ENCODE assay signal across 12 mouse cellular contexts in the genomic region with DNA sequence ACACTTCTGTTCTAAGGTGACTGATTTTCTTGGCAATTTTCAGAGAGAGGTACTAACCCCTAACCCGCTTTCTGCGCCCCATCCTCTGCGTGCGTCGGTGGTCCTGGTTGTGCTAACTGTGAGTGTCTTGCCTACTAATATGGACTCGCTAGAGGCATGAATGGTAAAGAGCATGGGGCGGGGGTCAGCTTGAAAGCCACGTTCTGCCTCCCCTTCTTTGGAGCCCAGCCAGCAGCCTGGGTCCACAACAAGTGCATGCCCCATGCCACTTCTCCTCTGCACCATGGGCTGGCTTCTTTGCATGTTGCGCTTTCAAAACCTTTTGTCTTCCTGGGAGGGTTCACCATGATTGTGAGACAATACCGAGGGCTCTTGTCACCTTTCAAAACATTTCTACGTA.
DNase-seq lines count a peak whose midpoint lies in the region; ATAC-seq lines count a peak whose summit lies in the region.
"Had no signal": no experiment of that assay in that cellular context is flagged by ENCODE, and none has a peak within 500 bp of the region (broad histone marks: within the 10 kb centered on the region; RNA-seq: fewer than 3 reads in every experiment).

No protein-coding gene starts in this region.

- 80% methylated on average over 11 of the region's 11 CpGs for WGBS in heart, embryonic 11.5 days (ENCODE audit: insufficient replicate concordance)
- 83% methylated on average over 11 of the region's 11 CpGs for WGBS in kidney, embryonic 16.5 days
- WGBS in forebrain, embryonic 16.5 days = 32% methylated on average over 11 of the region's 11 CpGs

- intact Hi-C loops in heart, postnatal 10 days (cut with DNase I) = no loop called here

- no peak overlapping the region for H3K4me3 ChIP-seq in heart, embryonic 11.5 days (ENCODE audit: low read depth, low read length)
- no peak overlapping the region for H3K4me3 ChIP-seq in kidney, embryonic 16.5 days (ENCODE audit: low read length)
- H3K4me3 ChIP-seq in forebrain, embryonic 16.5 days (replicated peaks; ENCODE audit: low read length) = no peak overlapping the region
- H3K4me3 ChIP-seq: limb, embryonic 12.5 days; neural tube, embryonic 13.5 days had no signal

- peaks cover 33% of the 10 kb centered on the region for H3K36me3 ChIP-seq in heart, embryonic 11.5 days (ENCODE audit: control insufficient read depth, insufficient read depth, low read length)
- H3K36me3 ChIP-seq in kidney, embryonic 16.5 days (ENCODE audit: insufficient read depth, low read length) = no peaks in the 10 kb centered on the region
- H3K36me3 ChIP-seq in forebrain, embryonic 16.5 days (ENCODE audit: control insufficient read depth, insufficient read depth) = no peaks in the 10 kb centered on the region
- H3K36me3 ChIP-seq: limb, embryonic 12.5 days; neural tube, embryonic 13.5 days had no signal

- H3K4me2 ChIP-seq in heart, embryonic 11.5 days = no peak overlapping the region
- H3K4me2 ChIP-seq in kidney, embryonic 16.5 days (replicated peaks; ENCODE audit: low read depth, low read length) = no peak overlapping the region
- no peak overlapping the region for H3K4me2 ChIP-seq in forebrain, embryonic 16.5 days (ENCODE audit: low read length)
- H3K4me2 ChIP-seq: neural tube, embryonic 13.5 days had no signal

- H3K9me3 ChIP-seq in heart, embryonic 11.5 days (replicated peaks; ENCODE audit: control insufficient read depth, low read length) = no peaks in the 10 kb centered on the region
- H3K9me3 ChIP-seq in kidney, embryonic 16.5 days (ENCODE audit: low read length) = no peaks in the 10 kb centered on the region
- no peaks in the 10 kb centered on the region for H3K9me3 ChIP-seq in forebrain, embryonic 16.5 days (ENCODE audit: control insufficient read depth, low read length)
- H3K9me3 ChIP-seq: limb, embryonic 12.5 days; neural tube, embryonic 13.5 days had no signal

- no peak for ATAC-seq in heart, embryonic 11.5 days (replicated peaks; ENCODE audit: insufficient number of reproducible peaks, low FRiP score, low TSS enrichment)
- no peak for ATAC-seq in kidney, embryonic 16.5 days (ENCODE audit: low FRiP score, low TSS enrichment)
- 0 out of 2 replicates have a peak, but pooled peaks have one; percentile 22 for ATAC-seq in forebrain, embryonic 16.5 days

- no peaks in the 10 kb centered on the region for H3K27me3 ChIP-seq in heart, embryonic 11.5 days (ENCODE audit: control insufficient read depth, insufficient read depth, low read length)
- no peaks in the 10 kb centered on the region for H3K27me3 ChIP-seq in kidney, embryonic 16.5 days (ENCODE audit: insufficient read depth, low read length)
- H3K27me3 ChIP-seq in forebrain, embryonic 16.5 days (replicated peaks; ENCODE audit: control insufficient read depth, insufficient read depth, low read length) = no peaks in the 10 kb centered on the region
- H3K27me3 ChIP-seq: limb, embryonic 12.5 days; neural tube, embryonic 13.5 days had no signal

- no peak for DNase-seq in heart, postnatal 10 days
- no peak for DNase-seq in kidney, postnatal 36 days
- DNase-seq in ZHBTc4 (ENCODE audit: low read depth, low spot score) = peak; percentile 19
- no peak for DNase-seq in gastrocnemius, postnatal 4 days (ENCODE audit: low spot score in 2 of 2)
- no peak for DNase-seq in thymus, postnatal 10 days (ENCODE audit: low spot score in 2 of 2)
- DNase-seq: layer of hippocampus, postnatal 36 days had no signal

- H3K27ac ChIP-seq in heart, embryonic 11.5 days (ENCODE audit: low read depth, low read length) = peak overlapping the region; percentile 80
- peak overlapping the region; percentile 16 for H3K27ac ChIP-seq in kidney, embryonic 16.5 days (ENCODE audit: low read length)
- no peak overlapping the region for H3K27ac ChIP-seq in forebrain, embryonic 16.5 days (ENCODE audit: low read length)
- H3K27ac ChIP-seq: kidney, postnatal 0 days had no signal

- H3K9ac ChIP-seq in heart, embryonic 11.5 days (ENCODE audit: low read depth, low read length) = no peak overlapping the region
- no peak overlapping the region for H3K9ac ChIP-seq in kidney, embryonic 16.5 days (replicated peaks; ENCODE audit: low read length)
- no peak overlapping the region for H3K9ac ChIP-seq in forebrain, embryonic 16.5 days (replicated peaks; ENCODE audit: low read depth, low read length)
- H3K9ac ChIP-seq: limb, embryonic 12.5 days; neural tube, embryonic 13.5 days had no signal

- peaks cover 24% of the 10 kb centered on the region for H3K4me1 ChIP-seq in heart, embryonic 11.5 days (ENCODE audit: control insufficient read depth, insufficient read depth, low read length)
- H3K4me1 ChIP-seq in kidney, embryonic 16.5 days (ENCODE audit: insufficient read depth, low read length) = peaks cover 36% of the 10 kb centered on the region
- H3K4me1 ChIP-seq in forebrain, embryonic 16.5 days (replicated peaks; ENCODE audit: control insufficient read depth, insufficient read depth, low read length) = peaks cover 15% of the 10 kb centered on the region
